Comparison of ENCODE assay signal across 17 mouse cellular contexts in genomic region chr19:4331273-4331672, GRCm38 (mm10). TPM values are rescaled to one million over a fixed set of nuclear protein-coding genes. Genes with fewer than 3 reads are reported as not detected.
DNase-seq lines count a peak whose midpoint lies in the region; ATAC-seq and TF ChIP-seq lines count a peak whose summit lies in the region.
"Had no signal": no experiment of that assay in that cellular context is flagged by ENCODE, and none has a peak within 500 bp of the region (broad histone marks: within the 10 kb centered on the region; RNA-seq: fewer than 3 reads in every experiment).

No protein-coding gene starts in this region.

- H3K9ac ChIP-seq in forebrain, embryonic 12.5 days = no peak overlapping the region
- no peak overlapping the region for H3K9ac ChIP-seq in kidney, postnatal 0 days (ENCODE audit: low read depth, low read length)
- H3K9ac ChIP-seq in kidney, embryonic 15.5 days = no peak overlapping the region
- H3K9ac ChIP-seq in intestine, embryonic 14.5 days (ENCODE audit: low read length) = no peak overlapping the region
- H3K9ac ChIP-seq: liver, embryonic 14.5 days; midbrain, embryonic 12.5 days had no signal

- peaks cover 66% of the 10 kb centered on the region for H3K36me3 ChIP-seq in forebrain, embryonic 10.5 days (replicated peaks)
- peaks cover 49% of the 10 kb centered on the region for H3K36me3 ChIP-seq in forebrain, embryonic 12.5 days (replicated peaks)
- peaks cover 36% of the 10 kb centered on the region for H3K36me3 ChIP-seq in kidney, postnatal 0 days (ENCODE audit: insufficient read depth, low read length)
- H3K36me3 ChIP-seq in kidney, embryonic 15.5 days = peaks cover 58% of the 10 kb centered on the region
- peaks cover 53% of the 10 kb centered on the region for H3K36me3 ChIP-seq in intestine, embryonic 14.5 days (ENCODE audit: control insufficient read depth, insufficient read depth, low read length)
- peaks cover 40% of the 10 kb centered on the region for H3K36me3 ChIP-seq in myocyte (ENCODE audit: control insufficient read depth, insufficient read depth)

- WGBS in forebrain, embryonic 10.5 days = 95% methylated on average over 3 of the region's 3 CpGs
- 94% methylated on average over 3 of the region's 3 CpGs for WGBS in forebrain, embryonic 12.5 days
- 67% methylated on average over 3 of the region's 3 CpGs for WGBS in kidney, postnatal 0 days
- 79% methylated on average over 3 of the region's 3 CpGs for WGBS in kidney, embryonic 15.5 days
- WGBS in intestine, embryonic 14.5 days = 71% methylated on average over 3 of the region's 3 CpGs

- peaks cover 34% of the 10 kb centered on the region for H3K79me2 ChIP-seq in myocyte (ENCODE audit: control insufficient read depth, insufficient read depth)

- TF ChIP-seq POLR2A in myocyte (IDR thresholded peaks at IDR 0.05; ENCODE audit: insufficient read length, low read depth) = no peak

- no peak for DNase-seq in forebrain, embryonic 10.5 days (ENCODE audit: extremely low spot score, low spot score)
- no peak for DNase-seq in kidney, postnatal 0 days (ENCODE audit: low spot score)
- no peak for DNase-seq in intestine, embryonic 14.5 days (ENCODE audit: low spot score)
- no peak for DNase-seq in cerebellum, adult 9-10 months
- no peak for DNase-seq in right cerebral cortex, adult 2 months (ENCODE audit: low spot score in 2 of 2)
- DNase-seq: cerebellum, adult 2 months; gastrocnemius, postnatal 14 days; spleen, adult 18-20 months; thymus, postnatal 36 days had no signal

- peaks cover 35% of the 10 kb centered on the region for H3K4me1 ChIP-seq in forebrain, embryonic 10.5 days
- peaks cover 29% of the 10 kb centered on the region for H3K4me1 ChIP-seq in forebrain, embryonic 12.5 days
- peaks cover 16% of the 10 kb centered on the region for H3K4me1 ChIP-seq in kidney, postnatal 0 days (replicated peaks; ENCODE audit: insufficient read depth, low read length)
- H3K4me1 ChIP-seq in kidney, embryonic 15.5 days = peaks cover 36% of the 10 kb centered on the region
- peaks cover 25% of the 10 kb centered on the region for H3K4me1 ChIP-seq in intestine, embryonic 14.5 days (replicated peaks; ENCODE audit: control insufficient read depth, insufficient read depth, low read length)

- no peak overlapping the region for H3ac ChIP-seq in myocyte (ENCODE audit: control insufficient read depth, insufficient read length)

- H3K9me3 ChIP-seq in forebrain, embryonic 10.5 days = no peaks in the 10 kb centered on the region
- H3K9me3 ChIP-seq in forebrain, embryonic 12.5 days = no peaks in the 10 kb centered on the region
- H3K9me3 ChIP-seq in kidney, postnatal 0 days (replicated peaks; ENCODE audit: low read length) = no peaks in the 10 kb centered on the region
- H3K9me3 ChIP-seq in kidney, embryonic 15.5 days (replicated peaks) = no peaks in the 10 kb centered on the region
- H3K9me3 ChIP-seq in intestine, embryonic 14.5 days (ENCODE audit: control insufficient read depth, low read length) = no peaks in the 10 kb centered on the region
- H3K9me3 ChIP-seq: hindbrain, embryonic 10.5 days; midbrain, embryonic 12.5 days had no signal

- H3K27ac ChIP-seq in forebrain, embryonic 10.5 days = no peak overlapping the region
- H3K27ac ChIP-seq in forebrain, embryonic 12.5 days = no peak overlapping the region
- H3K27ac ChIP-seq in kidney, postnatal 0 days = no peak overlapping the region
- H3K27ac ChIP-seq in kidney, embryonic 15.5 days = no peak overlapping the region
- no peak overlapping the region for H3K27ac ChIP-seq in intestine, embryonic 14.5 days (ENCODE audit: low read depth)
- H3K27ac ChIP-seq: heart, adult 2 months; hindbrain, embryonic 10.5 days; liver, embryonic 14.5 days; midbrain, embryonic 12.5 days had no signal

- ATAC-seq in forebrain, embryonic 12.5 days (ENCODE audit: low FRiP score) = no peak
- no peak for ATAC-seq in kidney, postnatal 0 days (replicated peaks; ENCODE audit: low FRiP score, low read depth)
- ATAC-seq in kidney, embryonic 15.5 days (replicated peaks; ENCODE audit: low FRiP score) = no peak
- no peak for ATAC-seq in intestine, embryonic 14.5 days (replicated peaks; ENCODE audit: low FRiP score, low TSS enrichment, low read depth)
- ATAC-seq: lung, postnatal 0 days had no signal

- peak overlapping the region; percentile 74; the same call in 1 of the 2 replicates for H3K4me3 ChIP-seq in forebrain, embryonic 10.5 days
- no peak overlapping the region for H3K4me3 ChIP-seq in forebrain, embryonic 12.5 days (replicated peaks)
- no peak overlapping the region for H3K4me3 ChIP-seq in kidney, postnatal 0 days (replicated peaks; ENCODE audit: low read depth, low read length)
- H3K4me3 ChIP-seq in kidney, embryonic 15.5 days (replicated peaks) = no peak overlapping the region
- H3K4me3 ChIP-seq in intestine, embryonic 14.5 days (ENCODE audit: low read depth, low read length) = no peak overlapping the region
- H3K4me3 ChIP-seq in myocyte = no peak overlapping the region

- H3K27me3 ChIP-seq in forebrain, embryonic 10.5 days (ENCODE audit: poor library complexity, severe bottlenecking) = no peaks in the 10 kb centered on the region
- H3K27me3 ChIP-seq in forebrain, embryonic 12.5 days = no peaks in the 10 kb centered on the region
- no peaks in the 10 kb centered on the region for H3K27me3 ChIP-seq in kidney, postnatal 0 days (ENCODE audit: insufficient read depth, low read length)
- no peaks in the 10 kb centered on the region for H3K27me3 ChIP-seq in kidney, embryonic 15.5 days
- H3K27me3 ChIP-seq in intestine, embryonic 14.5 days (replicated peaks; ENCODE audit: control insufficient read depth, insufficient read depth, low read length) = no peaks in the 10 kb centered on the region
- no peaks in the 10 kb centered on the region for H3K27me3 ChIP-seq in myocyte (ENCODE audit: control insufficient read depth, insufficient read depth, insufficient read length)
- H3K27me3 ChIP-seq: midbrain, embryonic 12.5 days had no signal

- no peak for TF ChIP-seq CTCF in kidney, postnatal 0 days (IDR thresholded peaks at IDR 0.05; ENCODE audit: low read depth)

- no peak overlapping the region for H3K4me2 ChIP-seq in forebrain, embryonic 12.5 days
- peak overlapping the region; percentile 68; the same call in 1 of the 2 replicates for H3K4me2 ChIP-seq in kidney, postnatal 0 days (ENCODE audit: low read length)
- H3K4me2 ChIP-seq in kidney, embryonic 15.5 days = no peak overlapping the region
- peak overlapping the region; percentile 71 for H3K4me2 ChIP-seq in intestine, embryonic 14.5 days (ENCODE audit: low read length)
- H3K4me2 ChIP-seq in myocyte (ENCODE audit: low read depth) = peak overlapping the region; percentile 98

TF ChIP-seq in myocyte, 11 proteins besides CTCF, POLR2A, EP300 and RAD21:
- TF ChIP-seq USF1 (IDR thresholded peaks at IDR 0.05; ENCODE audit: low read depth) = no peak
- no peak for TF ChIP-seq E2F4 (IDR thresholded peaks at IDR 0.05; ENCODE audit: insufficient read depth)
- TF ChIP-seq SRF (IDR thresholded peaks at IDR 0.05; ENCODE audit: control insufficient read depth, insufficient read length, low read depth) = no peak
- TF ChIP-seq TCF12 (IDR thresholded peaks at IDR 0.05; ENCODE audit: insufficient read depth, poor library complexity, severe bottlenecking) = no peak
- TF ChIP-seq MYOD1 (IDR thresholded peaks at IDR 0.05; ENCODE audit: control insufficient read depth in 1 of 3, insufficient read length in 2 of 3, low read depth in 2 of 3) = no peak
- no peak for TF ChIP-seq MYOG (IDR thresholded peaks at IDR 0.05; ENCODE audit: control insufficient read depth in 1 of 3, insufficient read depth in 1 of 3, insufficient read length in 2 of 3, low read depth in 2 of 3)
- no peak for TF ChIP-seq CEBPB (IDR thresholded peaks at IDR 0.05; ENCODE audit: insufficient read depth, poor library complexity, severe bottlenecking)
- TF ChIP-seq REST (IDR thresholded peaks at IDR 0.05; ENCODE audit: insufficient read depth, insufficient read length) = no peak
- TF ChIP-seq POLR2AphosphoS2 (IDR thresholded peaks at IDR 0.05; ENCODE audit: insufficient read length, low read depth) = no peak
- no peak for TF ChIP-seq TCF3 (IDR thresholded peaks at IDR 0.05; ENCODE audit: insufficient read length, low read depth)
- TF ChIP-seq MAX (IDR thresholded peaks at IDR 0.05; ENCODE audit: low read depth) = no peak

RNA-seq across cellular contexts. Expression of gene Grk2, which starts 25.3 kb away (rescaled TPM):
- polyA plus RNA-seq in forebrain, embryonic 10.5 days (2016; fragmentation: Nextera tagmentation; extraction: Ambion mirVana) = 13.6 and 15.0 TPM in 2 replicates
- 18.7 and 19.0 TPM in 2 replicates for polyA plus RNA-seq in forebrain, embryonic 12.5 days (2016; fragmentation: Nextera tagmentation; extraction: Ambion mirVana)
- 12.8 and 14.4 TPM in 2 replicates for polyA plus RNA-seq in kidney, postnatal 0 days (2015; fragmentation: Nextera tagmentation; extraction: Ambion mirVana)
- 15.7 and 17.9 TPM in 2 replicates for polyA plus RNA-seq in kidney, embryonic 15.5 days (2015; fragmentation: Nextera tagmentation; extraction: Ambion mirVana)
- 19.2 and 21.9 TPM in 2 replicates for polyA plus RNA-seq in intestine, embryonic 14.5 days (2014; fragmentation: Nextera tagmentation; extraction: Ambion mirVana)
- 56.3 TPM for polyA plus RNA-seq in myocyte (2012; fragmentation: generic; extraction: Trizol)

RNA-seq across cellular contexts. Expression of gene Ankrd13d, which starts 48.3 kb away (rescaled TPM):
- 7.9 and 9.2 TPM in 2 replicates for polyA plus RNA-seq in forebrain, embryonic 10.5 days (2016; fragmentation: Nextera tagmentation; extraction: Ambion mirVana)
- 12.6 and 14.2 TPM in 2 replicates for polyA plus RNA-seq in forebrain, embryonic 12.5 days (2016; fragmentation: Nextera tagmentation; extraction: Ambion mirVana)
- 3.9 and 5.4 TPM in 2 replicates for polyA plus RNA-seq in kidney, postnatal 0 days (2015; fragmentation: Nextera tagmentation; extraction: Ambion mirVana)
- 8.3 and 8.5 TPM in 2 replicates for polyA plus RNA-seq in kidney, embryonic 15.5 days (2015; fragmentation: Nextera tagmentation; extraction: Ambion mirVana)
- 6.4 and 7.8 TPM in 2 replicates for polyA plus RNA-seq in intestine, embryonic 14.5 days (2014; fragmentation: Nextera tagmentation; extraction: Ambion mirVana)
- 1.7 TPM for polyA plus RNA-seq in myocyte (2012; fragmentation: generic; extraction: Trizol)

Comparison
In these comparisons a context has a peak if more than half of its experiments do, and no peak if none do; other contexts are left out.
1. H3K4me2 ChIP-seq: peak in kidney, postnatal 0 days (single experiment), intestine, embryonic 14.5 days (single experiment) and myocyte (single experiment); none in forebrain, embryonic 12.5 days (single experiment) and kidney, embryonic 15.5 days (single experiment).